Mouse (Mus musculus) kidney, adult 2 months (tissue): ENCODE results near the gene P2ry2.

Experiments used
- CTCF ChIP-seq: fragments of 200-500 bp; conservative IDR thresholded peaks from 2 replicates; pipeline ENCODE4 v1.5.1; 2011; ENCODE audit warnings: low read depth, mild to moderate bottlenecking, control low read depth, low read length, moderate library complexity, mixed read lengths; ENCODE audit not compliant: insufficient read depth, insufficient read length
- POLR2A ChIP-seq: fragments of 200-500 bp; IDR thresholded peaks from one replicate; pipeline ENCODE4 v1.6.1; 2011; ENCODE audit warnings: low read depth, low read length, control low read depth

DNA sequence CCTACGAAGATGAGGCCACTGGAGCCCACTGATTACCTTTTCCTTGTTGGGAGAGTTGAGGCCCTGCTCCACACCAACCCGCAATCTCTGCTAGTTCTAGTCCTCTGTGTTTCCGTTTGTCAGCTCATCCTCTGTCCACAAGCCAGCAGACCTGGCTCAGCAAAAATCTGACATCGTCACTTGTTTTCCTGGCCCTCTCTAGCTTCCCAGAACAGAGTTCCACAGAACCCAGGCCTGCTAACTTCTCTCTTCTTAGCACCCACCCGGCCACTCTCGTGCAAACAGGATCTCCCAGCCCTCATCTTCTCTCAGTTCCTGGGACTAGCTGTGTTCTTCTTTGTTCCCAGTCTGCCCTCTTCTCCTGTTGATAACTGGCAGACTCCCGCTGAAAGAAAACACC lies 60.0 kb downstream of the P2ry2 start:
- TF ChIP-seq POLR2A (no peak), CTCF (no peak)
